Mouse (Mus musculus): Measurements from ENCODE around the gene Ube3a. TPM values are rescaled to one million over a fixed set of nuclear protein-coding genes. Genes with fewer than 3 reads are reported as not detected.

The Ube3a gene
- total RNA-seq (2021): 123 and 184 TPM in 2 replicates
- long read RNA-seq, full-length matches to known transcripts: 97 of 132 reads
- long read RNA-seq, partial matches to known transcripts: 13 of 132 reads
- long read RNA-seq, other reads (novel, unspliced or antisense): 22 of 132 reads

DNA sequence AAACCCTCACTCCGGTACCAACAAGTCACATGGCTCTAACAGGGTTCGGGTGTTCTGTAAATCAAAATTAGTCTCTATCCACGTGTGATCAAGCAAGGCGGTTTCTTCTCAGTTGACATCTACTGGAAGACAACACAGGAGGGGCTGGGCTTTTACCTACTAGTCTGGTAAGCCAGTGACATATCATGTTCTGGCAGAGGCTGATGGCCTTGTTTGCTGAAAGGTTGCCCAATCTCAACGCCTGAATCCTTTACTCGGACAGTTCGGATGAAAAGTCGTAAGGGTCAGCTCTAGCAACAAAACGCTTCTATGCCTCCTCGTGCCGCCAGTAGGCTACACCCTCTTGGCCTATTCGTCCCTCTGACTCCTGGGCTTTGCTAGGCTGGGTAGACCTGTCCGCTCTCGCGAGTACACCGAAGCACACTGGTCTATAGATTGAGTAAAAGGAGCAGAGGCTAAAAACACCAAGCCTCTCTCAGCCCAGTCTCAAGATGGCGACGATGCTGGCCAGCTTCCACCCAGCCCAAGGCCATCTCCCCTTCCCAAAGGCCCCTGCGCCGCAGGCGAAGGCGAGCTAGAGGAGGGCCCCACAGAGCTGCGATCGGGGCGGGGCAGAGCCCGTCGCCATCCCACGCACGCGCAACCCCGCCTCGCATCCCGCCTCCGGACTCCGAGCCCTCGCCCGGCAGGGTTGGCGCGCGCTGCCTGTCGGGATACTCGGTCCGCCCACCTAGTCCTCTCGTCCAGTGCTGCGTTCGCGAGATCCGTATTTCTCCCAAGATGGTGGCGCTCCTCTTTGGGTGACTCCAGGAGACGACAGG, at the start of gene Ube3a:
Gene Ube3a (plus strand): TSS at position 706 of the 821 bp plus-strand sequence.
- peak; percentile 99 for DNase-seq

DNA sequence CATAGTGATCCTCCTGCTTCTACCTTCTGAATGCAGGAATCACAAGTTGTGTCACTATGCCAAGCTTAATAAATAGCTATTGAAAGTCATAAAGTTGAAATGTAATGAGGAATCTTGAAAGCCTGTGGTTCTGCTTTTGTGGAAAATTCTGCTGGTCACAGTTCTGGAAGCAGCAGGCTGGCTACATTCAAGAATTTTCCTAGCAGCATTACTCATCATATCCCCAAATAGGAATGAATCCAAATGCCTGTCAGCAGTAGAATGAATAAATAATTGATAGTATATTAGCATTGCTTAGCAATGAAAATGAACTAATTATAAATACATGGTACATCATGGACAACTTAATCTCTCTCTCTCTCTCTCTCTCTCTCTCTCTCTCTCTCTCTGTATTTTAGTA, 35.7 kb upstream of the Ube3a start:
- no peak for DNase-seq

DNA sequence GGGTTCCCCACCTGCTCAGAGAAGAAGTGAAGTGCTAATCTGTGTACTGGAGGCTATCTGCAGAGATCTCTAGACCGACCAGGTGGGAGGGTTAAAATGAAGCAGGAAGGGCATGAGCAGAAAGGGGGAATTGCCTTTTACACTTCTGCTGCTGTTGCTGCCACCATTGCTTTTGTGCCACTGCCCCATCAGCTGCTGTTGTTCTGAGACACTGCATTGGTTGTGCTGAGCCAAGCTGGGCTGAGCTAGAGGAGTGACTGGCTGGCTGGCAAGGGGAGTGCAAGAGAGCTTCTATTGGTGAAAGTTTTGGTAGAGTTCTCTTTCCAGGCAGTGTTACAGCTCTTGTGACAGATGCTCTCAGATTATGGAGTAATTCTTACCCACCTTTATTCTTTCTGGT, 13.6 kb upstream of the Ube3a start:
- DNase-seq: no peak

DNA sequence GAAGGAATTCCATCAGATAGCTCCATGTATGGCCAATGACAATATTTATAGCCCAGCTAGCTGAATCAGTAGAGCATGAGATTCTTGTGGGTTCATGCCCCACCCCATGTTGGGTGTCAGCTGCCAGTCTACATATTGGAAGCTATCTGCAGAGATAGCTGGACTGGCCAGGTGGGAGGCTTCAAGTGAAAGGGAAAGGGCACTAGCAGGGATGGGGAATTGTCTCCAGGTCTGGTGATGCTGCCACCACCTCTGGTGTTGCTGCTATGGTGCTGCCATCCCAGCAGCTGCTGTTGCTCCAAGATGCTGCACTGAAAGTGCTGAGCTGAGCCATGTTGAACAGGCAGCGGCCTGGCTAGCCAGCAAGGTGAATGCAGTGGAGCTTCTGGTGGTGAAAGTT, 7.3 kb upstream of the Ube3a start:
- no peak for DNase-seq

DNA sequence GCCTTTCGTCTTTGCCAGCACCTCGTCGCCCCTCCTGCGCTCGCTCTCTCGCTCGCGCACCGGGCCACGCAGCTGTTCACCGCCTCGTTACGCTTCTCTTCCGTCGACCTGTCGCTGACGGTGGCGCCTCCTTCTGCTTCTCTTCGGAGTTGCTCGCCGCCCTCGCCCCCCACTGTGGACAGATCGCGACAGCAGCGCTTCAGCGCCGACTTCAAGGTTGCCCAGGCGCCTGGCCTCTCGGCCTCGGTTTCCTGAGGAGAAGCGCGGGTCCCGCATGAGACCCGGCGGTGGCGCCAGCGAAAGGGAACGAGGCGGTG, 274 bp downstream of the Ube3a start:
- no peak for DNase-seq

DNA sequence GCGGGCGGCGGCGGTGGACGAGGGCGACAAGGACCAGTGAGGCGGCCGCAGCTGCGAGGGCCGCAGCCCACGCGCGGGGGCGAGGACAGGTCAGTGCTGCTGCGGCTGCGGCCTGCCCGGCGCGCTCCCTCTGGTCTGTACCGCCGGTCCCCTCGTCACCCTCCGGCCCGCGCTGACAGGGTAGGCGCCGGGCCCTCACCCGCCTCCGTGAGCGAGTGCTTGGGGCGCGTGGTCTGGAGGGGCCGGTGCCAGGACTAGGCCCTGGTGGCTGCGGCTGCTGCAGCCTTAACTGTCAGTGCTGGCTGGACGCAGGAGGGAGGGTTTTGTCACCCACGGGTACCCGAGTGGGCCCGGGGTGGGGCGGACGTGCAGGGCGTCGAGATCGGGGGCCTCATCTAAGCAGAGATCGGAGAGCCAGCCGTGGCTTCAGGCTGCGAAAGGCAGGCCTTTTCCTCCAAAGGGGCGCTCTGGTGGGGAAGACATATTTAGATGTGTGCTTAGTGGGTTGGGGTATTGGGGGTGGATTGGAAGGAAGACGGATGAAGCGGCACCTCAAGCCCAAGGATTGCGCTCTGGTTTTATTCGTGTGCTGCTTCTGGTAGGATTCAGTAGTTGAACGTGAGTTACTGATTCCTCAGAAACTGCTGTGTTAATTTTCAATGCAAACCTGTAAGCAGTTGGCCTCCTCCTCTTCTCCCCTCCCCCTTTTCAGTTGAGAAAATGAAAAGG, 797 bp downstream of the Ube3a start:
- DNase-seq: peak; percentile 66

DNA sequence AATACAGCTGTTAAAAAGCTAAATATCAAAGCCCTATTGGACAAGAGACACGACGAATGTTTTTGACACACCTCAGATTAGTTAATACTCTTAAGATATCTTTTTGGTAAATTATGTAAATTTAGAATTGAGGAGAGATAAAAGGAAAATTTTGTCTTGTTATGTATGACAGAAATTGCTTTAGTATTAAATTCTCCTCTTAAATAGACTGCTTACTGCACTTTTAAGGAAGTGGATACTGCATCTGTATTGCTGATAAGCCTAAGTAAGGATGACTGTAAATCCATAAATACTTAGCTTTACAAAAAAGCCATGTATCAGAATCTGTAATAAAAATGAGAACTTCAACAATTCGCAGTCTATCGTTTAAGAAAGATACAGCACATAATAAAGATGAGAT, 1.8 kb downstream of the Ube3a start:
- no peak for DNase-seq

DNA sequence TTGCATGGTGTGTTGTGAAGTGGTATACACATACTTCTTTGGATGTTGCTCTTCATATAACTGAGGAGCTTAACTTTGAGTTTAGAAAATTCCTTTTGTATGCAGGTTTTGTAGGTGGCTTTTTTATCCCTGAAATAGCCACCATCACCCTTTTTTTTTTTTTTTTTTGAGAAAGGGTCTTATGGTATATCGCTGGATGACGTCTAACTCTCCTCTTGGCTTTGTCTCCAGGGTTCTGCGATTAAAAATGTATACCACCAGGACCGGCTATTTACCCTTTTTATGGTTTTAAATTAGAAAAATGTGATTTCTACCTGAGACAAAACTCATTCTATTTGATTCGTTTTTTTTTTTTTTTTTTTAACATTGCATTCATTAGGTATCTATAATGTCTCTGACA, 2.2 kb downstream of the Ube3a start:
- no peak for DNase-seq

DNA sequence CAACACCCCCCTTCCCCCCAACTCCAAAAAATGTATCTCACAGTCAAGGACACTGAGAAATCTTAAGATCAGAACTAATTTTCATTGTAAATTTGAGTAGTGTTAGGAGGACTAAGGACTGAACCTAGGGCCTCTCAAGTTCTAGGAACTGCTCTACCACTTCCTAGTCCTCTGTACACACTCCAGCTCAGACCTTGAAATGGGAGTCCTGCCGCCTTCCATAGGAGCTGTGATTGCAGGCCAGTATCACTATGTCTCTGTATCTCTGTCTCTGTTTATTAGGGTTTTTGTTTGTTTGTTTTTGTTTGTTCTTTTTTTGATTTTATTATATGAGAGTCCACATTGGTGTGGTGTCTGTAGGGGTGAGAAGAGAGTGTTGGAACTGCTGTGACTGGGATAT, 3.4 kb downstream of the Ube3a start:
- DNase-seq: no peak

DNA sequence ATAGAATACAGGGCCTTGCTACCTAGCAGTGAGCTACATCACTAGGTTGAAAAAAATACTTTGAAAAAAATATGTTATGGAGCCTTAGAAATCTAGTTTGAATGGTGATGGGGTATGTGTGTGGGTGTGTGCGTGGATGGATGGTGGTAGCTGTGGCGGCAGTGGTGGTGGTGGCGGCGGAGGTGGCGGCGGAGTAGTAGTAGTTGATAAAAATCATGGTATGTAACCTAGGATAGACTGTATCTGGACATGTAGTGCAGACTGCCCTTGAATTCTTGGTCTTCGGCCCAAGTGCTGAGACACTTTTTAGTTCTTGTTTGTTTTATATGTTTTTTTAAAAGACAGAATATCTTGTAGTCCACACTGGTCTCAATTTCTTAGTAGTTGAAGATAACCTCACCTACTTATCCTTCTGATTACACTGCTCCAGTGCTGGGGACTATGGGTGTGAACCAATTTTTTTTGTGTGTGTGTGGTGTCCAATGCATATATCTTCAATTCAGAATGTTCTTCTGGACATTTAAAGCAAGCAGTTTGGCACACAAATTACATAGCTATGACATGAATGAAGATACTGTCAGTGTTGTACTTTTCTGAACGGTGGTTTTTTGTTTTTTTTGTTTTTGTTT, 6.3 kb downstream of the Ube3a start:
- DNase-seq: no peak

DNA sequence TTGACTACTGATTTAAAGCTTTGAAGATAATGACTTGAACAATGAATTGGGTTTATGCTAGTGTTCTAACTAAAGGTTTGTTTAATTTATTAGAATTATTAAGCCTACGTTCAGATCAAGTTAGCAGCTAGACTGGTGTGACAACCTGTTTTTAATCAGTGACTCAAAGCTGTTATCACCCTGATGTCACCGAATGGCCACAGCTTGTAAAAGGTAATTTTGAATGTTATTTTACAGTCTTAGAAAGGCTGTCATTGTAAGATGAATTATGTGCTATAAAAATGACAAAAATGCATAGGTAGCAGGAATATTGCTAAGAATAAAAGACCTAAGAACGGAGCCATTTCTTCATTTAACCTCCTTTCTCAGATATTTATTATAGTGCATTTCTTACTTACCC, 14.7 kb downstream of the Ube3a start:
- DNase-seq: no peak

DNA sequence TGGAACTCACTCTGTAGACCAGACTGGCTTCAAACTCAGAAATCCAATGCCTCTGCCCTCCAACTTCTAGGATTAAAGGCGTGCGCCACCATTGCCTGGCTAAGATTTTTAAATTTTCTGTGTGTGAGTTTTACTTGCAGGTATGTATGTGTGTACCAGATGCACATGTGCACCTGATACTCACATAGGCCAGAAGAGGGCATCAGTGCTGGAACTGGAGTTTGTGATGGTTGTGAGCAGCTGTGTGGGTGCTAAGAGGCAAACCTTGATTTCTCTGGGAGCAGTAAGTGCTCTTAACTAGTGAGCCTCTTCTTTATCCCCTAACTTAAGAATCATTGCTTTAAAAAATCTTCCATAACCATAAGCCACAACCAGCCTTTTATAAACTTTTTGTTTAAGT, 17.0 kb downstream of the Ube3a start:
- no peak for DNase-seq

DNA sequence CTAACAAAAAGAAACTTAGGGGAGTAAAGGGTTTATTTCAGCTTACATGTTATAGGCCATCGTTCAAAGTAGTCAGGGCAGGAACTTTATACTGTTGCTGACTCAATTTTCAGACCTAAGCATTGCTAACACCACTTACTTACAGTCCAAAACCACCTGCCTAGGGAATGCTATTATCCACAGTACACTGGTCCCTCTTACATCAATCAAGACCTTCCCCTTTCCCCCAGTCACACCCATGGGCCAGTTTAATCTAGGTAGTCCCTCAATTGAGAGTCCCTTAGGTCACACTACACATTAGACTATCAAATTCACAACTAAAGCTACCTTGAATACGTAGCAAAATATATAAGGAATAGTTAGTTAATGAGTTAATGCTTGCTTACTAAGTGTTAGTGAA, 24.8 kb downstream of the Ube3a start:
- no peak for DNase-seq

DNA sequence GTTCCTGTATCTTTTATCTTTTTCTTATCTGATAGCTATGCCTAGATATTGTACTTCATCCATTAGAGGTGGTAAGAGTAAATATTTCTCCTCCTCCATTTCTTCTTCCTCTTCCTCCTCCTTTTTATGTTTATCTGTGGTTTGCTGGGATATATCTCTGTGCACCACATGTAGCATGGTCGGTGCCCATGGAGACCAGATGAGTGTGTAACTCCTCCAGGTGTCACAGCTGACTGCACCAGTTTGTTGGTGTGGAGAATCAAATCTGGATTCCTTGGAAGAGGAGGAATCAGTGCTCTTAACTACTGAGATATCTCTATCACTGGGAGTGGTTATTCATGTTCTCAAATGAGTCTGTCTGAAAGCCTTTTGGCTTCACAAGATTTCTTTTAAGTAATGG, 37.0 kb downstream of the Ube3a start:
- no peak for DNase-seq

DNA sequence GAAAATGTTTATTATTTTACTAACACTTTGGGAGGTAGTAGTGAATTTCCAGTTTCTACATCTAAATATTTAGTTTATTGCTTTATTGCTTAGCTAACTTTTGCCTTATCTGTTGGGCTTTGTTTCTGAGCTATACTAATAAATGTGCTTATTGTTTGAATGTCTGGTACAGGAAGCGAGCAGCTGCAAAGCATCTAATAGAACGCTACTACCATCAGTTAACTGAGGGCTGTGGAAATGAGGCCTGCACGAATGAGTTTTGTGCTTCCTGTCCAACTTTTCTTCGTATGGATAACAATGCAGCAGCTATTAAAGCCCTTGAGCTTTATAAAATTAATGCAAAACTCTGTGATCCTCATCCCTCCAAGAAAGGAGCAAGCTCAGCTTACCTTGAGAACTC, 43.2 kb downstream of the Ube3a start:
- DNase-seq: no peak

DNA sequence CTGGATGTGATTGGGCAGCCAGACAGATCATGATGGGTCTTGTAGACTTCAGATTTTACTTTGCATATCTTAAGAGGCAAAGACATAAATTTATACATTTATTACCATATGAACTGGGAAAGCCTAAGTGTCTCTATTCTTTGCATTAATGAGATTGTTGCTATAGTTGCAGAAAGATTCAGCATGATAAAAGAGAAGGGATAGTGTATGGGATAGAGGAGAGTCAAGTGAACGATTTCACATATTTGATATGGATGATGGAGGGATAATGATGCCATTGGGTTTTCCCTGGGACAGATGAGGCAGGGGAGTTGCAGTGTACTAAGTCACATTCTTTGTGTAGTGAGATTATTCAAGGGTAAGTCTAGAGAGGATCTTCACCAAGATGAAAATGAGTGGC, 84.0 kb downstream of the Ube3a start:
- no peak for DNase-seq

DNA sequence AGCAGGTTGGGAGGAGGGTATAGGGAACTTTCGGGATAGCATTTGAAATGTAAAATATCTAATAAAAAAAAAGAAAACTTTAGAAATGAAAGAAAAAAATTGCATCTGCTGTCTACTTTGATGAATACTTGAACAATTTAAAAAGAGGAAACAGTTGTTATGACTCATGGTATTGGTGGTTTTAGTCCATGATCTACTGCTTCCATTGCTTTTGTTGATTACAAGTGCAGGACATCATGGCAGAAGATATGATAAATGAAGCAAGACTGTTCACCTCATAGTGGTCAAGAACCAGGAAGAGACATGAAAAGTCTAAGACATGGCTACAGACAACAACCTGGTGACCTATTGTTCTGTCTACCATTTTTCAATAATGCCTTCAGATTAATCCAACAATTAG, 94.2 kb downstream of the Ube3a start:
- no peak for DNase-seq

Measured in adrenal gland, postnatal 25 days (tissue).